Mouse (Mus musculus) G1E (cell line): Measurements from ENCODE around the gene Nr1h4. TPM values are rescaled to one million over a fixed set of nuclear protein-coding genes. Genes with fewer than 3 reads are reported as not detected.

ENCODE experiments used
- ATAC-seq: 2 replicates; pipeline ENCODE4 v1.8.0; 2016; ENCODE audit warnings: mild to moderate bottlenecking; ENCODE audit not compliant: insufficient number of reproducible peaks, poor library complexity, low FRiP score, severe bottlenecking; ENCODE audit errors: extremely low read depth
- DNase-seq: peaks from one replicate; pipeline ENCODE4 v3.0.0; 2012; ENCODE audit warnings: low spot score
- H3K27me3 ChIP-seq: 2 replicates; pipeline ENCODE4 v1.6.1; 2012; ENCODE audit warnings: mild to moderate bottlenecking, low read length, inconsistent platforms; ENCODE audit not compliant: insufficient read depth
- H3K36me3 ChIP-seq: replicated peaks from 2 replicates; pipeline ENCODE3; 2012; ENCODE audit warnings: mild to moderate bottlenecking, inconsistent platforms
- H3K4me1 ChIP-seq: 2 replicates; pipeline ENCODE4 v1.6.1; 2012; ENCODE audit warnings: low read depth, low read length, inconsistent platforms, mixed read lengths; ENCODE audit not compliant: insufficient read depth
- H3K4me3 ChIP-seq: 2 replicates; pipeline ENCODE4 v1.5.1; 2012; ENCODE audit warnings: low read depth, mild to moderate bottlenecking, inconsistent platforms, low read length, moderate library complexity, mixed read lengths
- H3K9me3 ChIP-seq: replicated peaks from 2 replicates; pipeline ENCODE4 v1.6.1; 2012; ENCODE audit warnings: inconsistent platforms
- CTCF ChIP-seq: IDR thresholded peaks from 2 replicates; pipeline ENCODE4 v1.5.1; 2012; ENCODE audit warnings: low read depth, low read length, inconsistent platforms, mixed read lengths
- GATA1 ChIP-seq: IDR thresholded peaks from 2 replicates; pipeline ENCODE4 v1.6.1; 2012; ENCODE audit warnings: borderline replicate concordance, low read length, inconsistent platforms, mixed read lengths
- GATA2 ChIP-seq: IDR thresholded peaks from 2 replicates; pipeline ENCODE4 v1.6.1; 2012; ENCODE audit warnings: low read depth, low read length, inconsistent platforms, borderline replicate concordance
- POLR2AphosphoS5 ChIP-seq: IDR thresholded peaks from 2 replicates; pipeline ENCODE4 v1.6.1; 2012; ENCODE audit warnings: low read depth, low read length, inconsistent platforms; ENCODE audit not compliant: insufficient replicate concordance
- TAL1 ChIP-seq: conservative IDR thresholded peaks from 2 replicates; pipeline ENCODE4 v1.6.1; 2012; ENCODE audit warnings: low read depth, low read length, inconsistent platforms, mixed read lengths
- polyA plus RNA-seq: library from polyadenylated mRNA; stranded (reverse); fragments of >175 nt; gene quantifications from 2 replicates; pipeline ENCODE4 v1.2.3, GENCODE M21; 2012
- total RNA-seq, 2 experiments: library from RNA; stranded (forward) in 1 of 2; stranded (reverse) in 1 of 2; fragments of 200-1000 nt in 1 of 2; fragments of >200 nt in 1 of 2; fragmentation: Nextera tagmentation in 1 of 2; gene quantifications; 2 replicates each; pipeline ENCODE4 v1.2.3; 2014 to 2017

Nr1h4 gene
- total and polyA plus RNA-seq, 3 experiments: not detected

- no peak for TF ChIP-seq GATA2
- TF ChIP-seq TAL1: no peak
- TF ChIP-seq GATA1: no peak
- no peak for TF ChIP-seq CTCF
- no peak for TF ChIP-seq POLR2AphosphoS5
- no peaks in the 10 kb centered on the region for H3K36me3 ChIP-seq
These were observed 98.0 kb downstream of the Nr1h4 start for GRCm38 (mm10) chr10:89435413-89435812.

DNA sequence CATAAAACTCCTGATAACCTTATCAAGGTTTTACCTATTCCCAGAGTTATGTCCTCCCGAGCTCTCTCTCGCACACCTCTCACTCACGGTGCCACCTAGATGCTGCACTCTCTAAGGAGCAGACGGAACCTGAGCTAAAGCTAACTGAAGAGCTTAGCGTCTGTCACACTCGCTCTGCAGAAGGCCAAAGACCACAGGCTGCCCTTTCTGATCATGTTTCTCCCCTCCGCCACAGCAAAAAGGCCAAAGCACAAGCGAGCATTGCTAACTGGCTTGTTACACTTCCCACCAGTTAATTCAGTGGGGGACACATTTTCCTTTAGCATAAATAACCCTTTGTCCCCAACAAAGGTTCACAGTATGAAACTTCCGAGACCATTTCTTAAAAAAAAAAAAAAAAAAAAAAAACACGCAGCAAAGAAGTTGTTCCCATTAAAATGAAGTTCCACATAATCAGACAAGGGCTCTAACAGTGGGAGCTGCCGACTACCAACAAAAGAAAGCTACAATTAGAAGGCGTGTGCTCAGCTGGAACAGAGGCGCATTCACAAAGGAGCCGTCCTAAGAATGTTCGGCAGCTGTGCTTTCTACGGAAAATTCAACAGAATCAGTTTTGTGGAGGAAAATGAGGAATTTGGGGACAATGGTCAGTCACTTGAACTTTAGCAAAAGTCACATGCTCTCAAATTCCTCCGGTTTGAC lies 98.7 kb downstream of the Nr1h4 start:
- Histone ChIP-seq H3K27me3 (no peaks in the 10 kb centered on the region), H3K9me3 (peaks cover 11% of the 10 kb centered on the region; the same call in 1 of the 2 replicates), H3K4me1 (no peaks in the 10 kb centered on the region), H3K4me3 (no peak overlapping the region), H3K36me3 (no peaks in the 10 kb centered on the region)
- no peak for DNase-seq
- TF ChIP-seq GATA2: no peak
- TF ChIP-seq CTCF: no peak
- no peak for TF ChIP-seq TAL1
- no peak for TF ChIP-seq POLR2AphosphoS5
- TF ChIP-seq GATA1: no peak
- no peak for ATAC-seq

More at GRCm38 (mm10) chr10:89435413-89435812, 98.0 kb downstream of the Nr1h4 start:
- H3K27me3 ChIP-seq: no peaks in the 10 kb centered on the region
- DNase-seq (no peak), ATAC-seq (no peak)
- H3K4me1 ChIP-seq: no peaks in the 10 kb centered on the region
- H3K9me3 ChIP-seq: peaks cover 8% of the 10 kb centered on the region; the same call in 1 of the 2 replicates
- H3K4me3 ChIP-seq: no peak overlapping the region

DNA sequence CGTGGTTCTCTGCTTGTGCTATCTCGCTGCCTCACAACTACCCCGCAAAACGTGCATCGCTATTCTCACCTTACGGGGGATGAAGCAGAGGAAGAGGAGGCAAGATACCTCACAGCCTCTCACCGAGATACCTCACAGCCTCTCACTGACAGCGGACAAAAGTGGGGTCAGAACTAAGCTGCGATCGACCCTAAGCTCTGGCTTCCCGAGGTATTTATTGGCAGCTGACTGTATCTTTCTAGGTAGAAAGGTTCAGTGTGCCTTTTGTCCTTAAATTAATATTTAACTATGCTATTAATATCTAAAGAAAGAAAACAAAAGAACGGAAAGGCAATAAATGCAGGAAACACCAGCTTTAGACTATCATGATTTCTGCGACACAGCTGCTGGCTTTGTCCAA lies 100.6 kb downstream of the Nr1h4 start:
- Histone ChIP-seq H3K36me3 (no peaks in the 10 kb centered on the region), H3K27me3 (no peaks in the 10 kb centered on the region), H3K4me1 (no peaks in the 10 kb centered on the region), H3K9me3 (peaks cover 12% of the 10 kb centered on the region; the same call in 1 of the 2 replicates), H3K4me3 (no peak overlapping the region)
- no peak for TF ChIP-seq POLR2AphosphoS5
- DNase-seq (no peak), ATAC-seq (no peak)

- Histone ChIP-seq H3K27me3 (no peaks in the 10 kb centered on the region), H3K4me3 (no peak overlapping the region), H3K4me1 (no peaks in the 10 kb centered on the region), H3K36me3 (no peaks in the 10 kb centered on the region), H3K9me3 (peaks cover 12% of the 10 kb centered on the region; the same call in 1 of the 2 replicates)
- ATAC-seq: no peak
- no peak for DNase-seq
- TF ChIP-seq TAL1 (no peak), POLR2AphosphoS5 (no peak), GATA1 (no peak), GATA2 (no peak), CTCF (no peak)
These were observed 102.6 kb downstream of the Nr1h4 start for GRCm38 (mm10) chr10:89430751-89431150.

GRCm38 (mm10) chr10:89424800-89425393 lies 108.5 kb downstream of the Nr1h4 start:
- Histone ChIP-seq H3K4me3 (no peak overlapping the region), H3K4me1 (no peaks in the 10 kb centered on the region), H3K9me3 (0 out of 2 replicates have a peak, but pooled peaks cover 3% of the 10 kb centered on the region), H3K36me3 (no peaks in the 10 kb centered on the region), H3K27me3 (no peaks in the 10 kb centered on the region)
- no peak for DNase-seq
- no peak for ATAC-seq
- TF ChIP-seq POLR2AphosphoS5 (no peak), GATA1 (no peak), TAL1 (no peak), CTCF (no peak), GATA2 (no peak)

DNA sequence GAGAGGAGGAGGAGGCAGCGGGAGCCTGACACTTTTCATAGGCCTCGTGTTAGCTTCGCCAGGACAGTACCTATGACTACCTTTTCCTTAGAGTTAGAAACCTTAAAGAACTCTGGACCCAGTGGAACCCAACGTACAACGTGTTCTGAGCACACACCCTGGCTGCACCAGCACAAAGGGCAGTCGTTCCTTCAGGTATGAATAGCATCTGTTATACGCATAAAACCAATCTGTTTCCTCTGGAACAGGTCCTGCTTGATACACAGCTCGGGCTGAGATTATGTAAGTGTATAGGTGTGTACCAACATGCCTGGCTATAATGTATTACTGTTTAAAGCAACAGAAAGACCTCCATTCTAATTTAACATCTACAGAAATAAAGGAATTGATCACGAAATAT lies 109.2 kb downstream of the Nr1h4 start:
- Histone ChIP-seq H3K9me3 (no peaks in the 10 kb centered on the region), H3K4me3 (no peak overlapping the region), H3K4me1 (no peaks in the 10 kb centered on the region), H3K36me3 (no peaks in the 10 kb centered on the region), H3K27me3 (no peaks in the 10 kb centered on the region)
- no peak for DNase-seq
- ATAC-seq: no peak
- TF ChIP-seq GATA2 (no peak), POLR2AphosphoS5 (no peak), CTCF (no peak), GATA1 (no peak), TAL1 (no peak)
